11 mouse cellular contexts compared by ENCODE assay signal in the genomic region with DNA sequence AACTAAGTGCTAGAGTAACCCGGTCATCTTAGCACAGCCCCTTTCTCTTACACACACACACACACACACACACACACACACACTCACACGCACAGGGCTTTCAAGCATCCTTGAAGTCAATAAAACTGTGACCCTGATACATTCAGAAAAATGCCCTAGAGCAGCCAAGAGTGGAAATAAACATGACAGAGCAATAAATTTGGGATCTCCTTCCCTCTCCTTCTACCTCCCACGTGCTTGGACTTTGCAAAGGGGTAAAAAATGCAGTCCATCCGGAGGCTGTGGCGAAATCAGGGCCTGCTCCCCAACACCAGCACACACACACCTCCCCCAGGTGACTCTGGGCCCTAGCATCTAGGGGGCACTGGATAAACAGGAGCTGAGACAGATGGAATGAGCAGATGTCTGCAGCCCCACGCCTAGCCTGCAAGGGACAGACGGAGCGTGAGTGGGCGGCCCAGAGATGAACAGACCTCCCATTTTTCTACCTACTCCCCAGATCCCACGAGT.
DNase-seq lines count a peak whose midpoint lies in the region; ATAC-seq and TF ChIP-seq lines count a peak whose summit lies in the region.
"Had no signal": no experiment of that assay in that cellular context is flagged by ENCODE, and none has a peak within 500 bp of the region (broad histone marks: within the 10 kb centered on the region; RNA-seq: fewer than 3 reads in every experiment).

No protein-coding gene starts in this region.

- TF ChIP-seq CTCF in forebrain, postnatal 0 days (IDR thresholded peaks at IDR 0.05; ENCODE audit: low read depth) = no peak
- TF ChIP-seq CTCF in kidney, postnatal 0 days (IDR thresholded peaks at IDR 0.05; ENCODE audit: low read depth) = no peak; the same call in 1 of the 2 replicates

- intact Hi-C loops in left cerebral cortex, postnatal 14 days (cut with DNase I) = no loop called here

- no peak for ATAC-seq in forebrain, postnatal 0 days
- peak; percentile 57 for ATAC-seq in kidney, postnatal 0 days (replicated peaks; ENCODE audit: low FRiP score, low read depth)

- no peak overlapping the region for H3K9ac ChIP-seq in forebrain, postnatal 0 days
- H3K9ac ChIP-seq in kidney, postnatal 0 days (ENCODE audit: low read depth, low read length) = no peak overlapping the region
- H3K9ac ChIP-seq: embryonic facial prominence, embryonic 12.5 days; lung, embryonic 15.5 days had no signal

- H3K4me2 ChIP-seq in forebrain, postnatal 0 days (ENCODE audit: low read depth) = no peak overlapping the region
- H3K4me2 ChIP-seq in kidney, postnatal 0 days (ENCODE audit: low read length) = no peak overlapping the region
- H3K4me2 ChIP-seq: embryonic facial prominence, embryonic 12.5 days; lung, embryonic 15.5 days had no signal

- no peaks in the 10 kb centered on the region for H3K36me3 ChIP-seq in forebrain, embryonic 10.5 days (replicated peaks)
- H3K36me3 ChIP-seq in forebrain, postnatal 0 days (ENCODE audit: insufficient read depth) = no peaks in the 10 kb centered on the region
- H3K36me3 ChIP-seq in kidney, postnatal 0 days (ENCODE audit: insufficient read depth, low read length) = no peaks in the 10 kb centered on the region
- H3K36me3 ChIP-seq: embryonic facial prominence, embryonic 12.5 days; lung, embryonic 15.5 days had no signal

- H3K4me3 ChIP-seq in forebrain, embryonic 10.5 days = no peak overlapping the region
- H3K4me3 ChIP-seq in forebrain, postnatal 0 days (ENCODE audit: low read depth, low read length) = no peak overlapping the region
- no peak overlapping the region for H3K4me3 ChIP-seq in kidney, postnatal 0 days (replicated peaks; ENCODE audit: low read depth, low read length)
- H3K4me3 ChIP-seq: embryonic facial prominence, embryonic 12.5 days; lung, embryonic 15.5 days had no signal

- no peaks in the 10 kb centered on the region for H3K9me3 ChIP-seq in forebrain, embryonic 10.5 days
- no peaks in the 10 kb centered on the region for H3K9me3 ChIP-seq in forebrain, postnatal 0 days (ENCODE audit: low read length)
- no peaks in the 10 kb centered on the region for H3K9me3 ChIP-seq in kidney, postnatal 0 days (replicated peaks; ENCODE audit: low read length)
- H3K9me3 ChIP-seq: embryonic facial prominence, embryonic 12.5 days; lung, embryonic 15.5 days had no signal

- peaks cover 5% of the 10 kb centered on the region; the same call in 1 of the 2 replicates for H3K4me1 ChIP-seq in forebrain, embryonic 10.5 days
- H3K4me1 ChIP-seq in forebrain, postnatal 0 days (ENCODE audit: insufficient read depth) = no peaks in the 10 kb centered on the region
- no peaks in the 10 kb centered on the region for H3K4me1 ChIP-seq in kidney, postnatal 0 days (replicated peaks; ENCODE audit: insufficient read depth, low read length)
- H3K4me1 ChIP-seq: embryonic facial prominence, embryonic 12.5 days had no signal

- H3K27me3 ChIP-seq in forebrain, embryonic 10.5 days (ENCODE audit: poor library complexity, severe bottlenecking) = no peaks in the 10 kb centered on the region
- H3K27me3 ChIP-seq in forebrain, postnatal 0 days (ENCODE audit: insufficient read depth, low read length) = no peaks in the 10 kb centered on the region
- H3K27me3 ChIP-seq in kidney, postnatal 0 days (ENCODE audit: insufficient read depth, low read length) = no peaks in the 10 kb centered on the region
- H3K27me3 ChIP-seq: embryonic facial prominence, embryonic 12.5 days; lung, embryonic 15.5 days had no signal

- 77% methylated on average over 10 of the region's 10 CpGs for WGBS in forebrain, embryonic 10.5 days
- WGBS in forebrain, postnatal 0 days = 63% methylated on average over 10 of the region's 10 CpGs
- WGBS in kidney, postnatal 0 days = 16% methylated on average over 10 of the region's 10 CpGs

- peak overlapping the region; percentile 11; the same call in 1 of the 2 replicates for H3K27ac ChIP-seq in forebrain, embryonic 10.5 days
- H3K27ac ChIP-seq in forebrain, postnatal 0 days (ENCODE audit: low read depth, low read length) = no peak overlapping the region
- no peak overlapping the region for H3K27ac ChIP-seq in kidney, postnatal 0 days
- H3K27ac ChIP-seq: embryonic facial prominence, embryonic 12.5 days; lung, embryonic 15.5 days had no signal

- DNase-seq in forebrain, embryonic 10.5 days (ENCODE audit: extremely low spot score, low spot score) = no peak
- DNase-seq in forebrain, postnatal 0 days = no peak
- peak; percentile 94 for DNase-seq in brain, adult 2 months (ENCODE audit: low read depth, low spot score)
- peak; percentile 94 for DNase-seq in kidney, postnatal 0 days (ENCODE audit: low spot score)
- peak; percentile 22 to 48 for DNase-seq in left cerebral cortex, postnatal 14 days (ENCODE audit: low spot score in 2 of 2)
- DNase-seq in MN1 (ENCODE audit: low spot score) = no peak
- DNase-seq in spleen, postnatal 36 days (ENCODE audit: low spot score in 2 of 2) = no peak
- no peak for DNase-seq in thymus, postnatal 0 days (ENCODE audit: low spot score)
- DNase-seq: heart, adult 18-20 months had no signal

Comparison
In these comparisons a context has a peak if more than half of its experiments do, and no peak if none do; other contexts are left out.
1. DNase-seq: peak in brain, adult 2 months (single experiment), kidney, postnatal 0 days (single experiment) and left cerebral cortex, postnatal 14 days (2 of 2); none in forebrain, embryonic 10.5 days (single experiment), forebrain, postnatal 0 days (single experiment), MN1 (single experiment), spleen, postnatal 36 days (0 of 2) and thymus, postnatal 0 days (single experiment).